In the genomic region with DNA sequence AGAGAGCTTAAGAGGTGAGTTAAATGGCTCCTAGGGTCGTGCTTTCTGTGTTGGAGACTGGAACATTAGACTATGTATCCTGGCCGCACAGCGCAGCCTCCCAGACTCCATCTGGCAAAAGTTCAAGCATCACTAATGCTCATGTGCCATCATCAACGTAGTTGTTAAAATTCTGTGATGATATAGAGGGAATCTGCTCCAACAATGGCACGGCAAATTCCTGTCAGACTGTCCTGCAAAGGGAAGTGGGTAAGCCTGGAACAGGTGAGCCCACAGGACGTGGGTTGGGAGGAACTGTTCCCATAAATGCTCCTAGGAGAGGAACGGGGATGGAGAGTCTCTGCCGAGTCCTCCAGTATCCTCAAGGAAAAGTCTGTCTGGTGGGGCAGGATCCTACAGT, we compare ENCODE assay signal across 19 mouse cellular contexts.
DNase-seq lines count a peak whose midpoint lies in the region; ATAC-seq and TF ChIP-seq lines count a peak whose summit lies in the region.
"Had no signal": no experiment of that assay in that cellular context is flagged by ENCODE, and none has a peak within 500 bp of the region (broad histone marks: within the 10 kb centered on the region; RNA-seq: fewer than 3 reads in every experiment).

No protein-coding gene starts in this region.

- 0 out of 2 replicates have a peak overlapping the region, but pooled peaks have one; percentile 24 for H3K27ac ChIP-seq in layer of hippocampus, adult 2 months
- no peak overlapping the region for H3K27ac ChIP-seq in midbrain, embryonic 11.5 days (ENCODE audit: low read depth, low read length)
- H3K27ac ChIP-seq in midbrain, embryonic 10.5 days (replicated peaks), result no peak overlapping the region

- H3K36me3 ChIP-seq in midbrain, embryonic 11.5 days (ENCODE audit: control insufficient read depth, insufficient read depth, low read length), result no peaks in the 10 kb centered on the region
- no peaks in the 10 kb centered on the region for H3K36me3 ChIP-seq in midbrain, embryonic 10.5 days
- H3K36me3 ChIP-seq: G1E had no signal

- H3K4me2 ChIP-seq in midbrain, embryonic 11.5 days, result no peak overlapping the region

- H3K9me3 ChIP-seq in midbrain, embryonic 11.5 days (ENCODE audit: control insufficient read depth, low read length), result no peaks in the 10 kb centered on the region
- no peaks in the 10 kb centered on the region for H3K9me3 ChIP-seq in midbrain, embryonic 10.5 days (replicated peaks)
- H3K9me3 ChIP-seq: G1E had no signal

- DNase-seq in heart, adult 11 months, result peak; percentile 58
- DNase-seq in heart, postnatal 14 days, result no peak
- DNase-seq in layer of hippocampus, adult 2 months (ENCODE audit: low spot score in 2 of 2), result no peak
- DNase-seq in layer of hippocampus, adult 9-11 months, result no peak
- peak; percentile 73 for DNase-seq in midbrain, embryonic 11.5 days (ENCODE audit: low spot score, missing footprints)
- no peak for DNase-seq in midbrain, embryonic 10.5 days (ENCODE audit: low spot score)
- DNase-seq: adrenal gland, adult 2 months; adrenal gland, adult 8-10 months; adrenal gland, postnatal 10 days; adrenal gland, postnatal 14 days; adrenal gland, postnatal 25 days; adrenal gland, postnatal 36 days; B cell, adult 2 months; cerebellum, adult 11 months; cerebellum, adult 11-12 months had no signal

- WGBS in midbrain, embryonic 11.5 days, result 67% methylated on average over 8 of the region's 8 CpGs
- 67% methylated on average over 8 of the region's 8 CpGs for WGBS in midbrain, embryonic 10.5 days

- no peak for TF ChIP-seq CTCF in layer of hippocampus, adult 2 months (conservative IDR thresholded peaks at IDR 0.05)

- intact Hi-C loops in heart, postnatal 14 days (cut with DNase I), result no loop called here

- no peaks in the 10 kb centered on the region for H3K27me3 ChIP-seq in midbrain, embryonic 11.5 days (ENCODE audit: control insufficient read depth, insufficient read depth, low read length)
- no peaks in the 10 kb centered on the region for H3K27me3 ChIP-seq in midbrain, embryonic 10.5 days (ENCODE audit: low read depth, poor library complexity, severe bottlenecking)

- ATAC-seq in midbrain, embryonic 11.5 days (ENCODE audit: low FRiP score), result no peak
- ATAC-seq: activated CD4-positive, CD25-positive, alpha-beta regulatory T cell, adult 4 months; CD4-positive, CD25-positive, alpha-beta regulatory T cell, adult 4 months; Patski had no signal

- H3K4me3 ChIP-seq in layer of hippocampus, adult 2 months, result no peak overlapping the region
- no peak overlapping the region for H3K4me3 ChIP-seq in midbrain, embryonic 11.5 days (ENCODE audit: low read depth, low read length)
- H3K4me3 ChIP-seq in midbrain, embryonic 10.5 days, result no peak overlapping the region

- peaks cover 9% of the 10 kb centered on the region; the same call in 1 of the 2 replicates for H3K4me1 ChIP-seq in midbrain, embryonic 11.5 days (ENCODE audit: control insufficient read depth, insufficient read depth, low read length)
- peaks cover 32% of the 10 kb centered on the region for H3K4me1 ChIP-seq in midbrain, embryonic 10.5 days

- H3K9ac ChIP-seq in midbrain, embryonic 11.5 days (ENCODE audit: low read length), result no peak overlapping the region

Comparison
In these comparisons a context has a peak if more than half of its experiments do, and no peak if none do; other contexts are left out.
1. DNase-seq: peak in heart, adult 11 months (single experiment) and midbrain, embryonic 11.5 days (single experiment); none in heart, postnatal 14 days (0 of 2), layer of hippocampus, adult 2 months (0 of 2), layer of hippocampus, adult 9-11 months (single experiment) and midbrain, embryonic 10.5 days (single experiment).